Mouse (Mus musculus) limb, embryonic 12.5 days (tissue): ENCODE results near the gene Tspan14. TPM values are rescaled to one million over a fixed set of nuclear protein-coding genes. Genes with fewer than 3 reads are reported as not detected.

Experiments
- ATAC-seq: fragments of 200-750 bp; cut with Nextera tagmentation; 2 replicates; pipeline ENCODE4 v1.8.0; 2017; ENCODE audit warnings: low read depth, moderate TSS enrichment; ENCODE audit not compliant: insufficient number of reproducible peaks, insufficient read depth, low FRiP score, low TSS enrichment
- H3K27ac ChIP-seq: fragments of 300-500 bp; sonication (generic); 2 replicates; pipeline ENCODE4 v1.5.1; 2016; ENCODE audit warnings: mild to moderate bottlenecking, moderate library complexity
- H3K27me3 ChIP-seq: fragments of 300-500 bp; sonication (generic); 2 replicates; pipeline ENCODE4 v1.6.1; 2016; ENCODE audit warnings: mild to moderate bottlenecking, moderate library complexity
- H3K36me3 ChIP-seq: fragments of 300-500 bp; sonication (generic); 2 replicates; pipeline ENCODE4 v1.6.1; 2016; ENCODE audit warnings: mild to moderate bottlenecking, moderate library complexity
- H3K4me1 ChIP-seq: fragments of 300-500 bp; sonication (generic); replicated peaks from 2 replicates; pipeline ENCODE4 v1.6.1; 2016
- H3K4me2 ChIP-seq: fragments of 300-500 bp; sonication (generic); 2 replicates; pipeline ENCODE4 v1.6.1; 2016; ENCODE audit warnings: mild to moderate bottlenecking, moderate library complexity
- H3K4me3 ChIP-seq: fragments of 300-500 bp; sonication (generic); replicated peaks from 2 replicates; pipeline ENCODE4 v1.5.1; 2016; ENCODE audit warnings: mild to moderate bottlenecking
- H3K9ac ChIP-seq: fragments of 300-500 bp; sonication (generic); replicated peaks from 2 replicates; pipeline ENCODE4 v1.6.1; 2016; ENCODE audit warnings: mild to moderate bottlenecking, moderate library complexity
- H3K9me3 ChIP-seq: fragments of 300-500 bp; sonication (generic); 2 replicates; pipeline ENCODE4 v1.6.1; 2016; ENCODE audit warnings: mild to moderate bottlenecking, moderate library complexity
- WGBS: fragments of 180-500 bp; shearing (Covaris S2); methylation state at CpG from one replicate; pipeline ENCODE4 v1.1.7; 2016; 5-methylcytosine and 5-hydroxymethylcytosine counted together
- polyA plus RNA-seq: library from polyadenylated mRNA; unstranded; fragments of >200 nt; fragmentation: Nextera tagmentation; extraction: Ambion mirVana; gene quantifications from 2 replicates; pipeline ENCODE4 v1.2.1, GENCODE M21; 2016

The Tspan14 gene
- polyA plus RNA-seq, 1 experiment from 2014 or later: 68.4 TPM

DNA sequence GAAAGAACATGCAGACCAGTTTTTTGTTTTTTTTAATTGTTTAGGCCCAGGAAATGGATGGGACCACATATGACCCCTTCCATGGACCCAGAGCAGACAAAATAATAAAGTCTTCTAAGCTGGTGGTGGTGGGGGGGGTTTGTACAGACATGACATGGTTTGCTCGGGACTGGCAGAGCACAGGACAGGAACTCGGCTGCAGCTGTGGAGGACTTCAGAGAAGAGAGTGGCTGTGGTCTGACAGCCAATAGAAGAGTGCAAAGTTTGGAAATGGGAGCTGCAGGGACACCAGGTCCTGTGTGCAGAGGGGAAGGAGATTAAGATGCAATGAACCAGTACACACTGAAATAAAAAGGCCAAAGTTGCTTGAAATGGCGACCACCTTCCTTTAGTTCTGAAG lies 7.0 kb downstream of the Tspan14 start:
- Histone ChIP-seq H3K27ac (peak overlapping the region; percentile 64), H3K9ac (no peak overlapping the region), H3K9me3 (no peaks in the 10 kb centered on the region), H3K4me3 (no peak overlapping the region), H3K36me3 (no peaks in the 10 kb centered on the region), H3K27me3 (no peaks in the 10 kb centered on the region), H3K4me1 (peaks cover 72% of the 10 kb centered on the region), H3K4me2 (no peak overlapping the region)
- 41% methylated on average over 3 of the region's 3 CpGs for WGBS
- no peak for ATAC-seq

DNA sequence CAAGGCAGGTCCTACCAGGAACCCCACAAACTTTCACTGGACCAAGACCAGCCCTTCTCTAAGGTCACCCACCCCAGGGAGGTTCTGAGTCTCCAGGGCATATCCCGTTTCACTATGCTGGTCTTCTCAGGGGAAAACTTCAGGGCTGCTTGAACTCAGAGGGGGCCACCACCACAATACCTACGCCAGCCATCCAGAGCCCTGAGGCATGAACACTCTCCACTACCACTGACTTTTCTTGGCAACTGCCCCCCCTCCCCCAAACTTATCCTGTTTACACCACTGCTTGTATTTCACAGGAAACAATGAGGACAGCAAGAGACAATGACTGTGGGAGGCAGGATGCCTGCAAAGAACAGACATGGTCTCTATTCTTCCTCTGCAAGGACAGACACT lies 7.6 kb downstream of the Tspan14 start:
- Histone ChIP-seq H3K9me3 (no peaks in the 10 kb centered on the region), H3K4me2 (no peak overlapping the region), H3K36me3 (no peaks in the 10 kb centered on the region), H3K4me1 (peaks cover 73% of the 10 kb centered on the region), H3K27ac (peak overlapping the region; percentile 64), H3K27me3 (no peaks in the 10 kb centered on the region), H3K9ac (no peak overlapping the region), H3K4me3 (no peak overlapping the region)
- ATAC-seq: no peak
- WGBS: 44% methylated on average over 2 of the region's 2 CpGs

DNA sequence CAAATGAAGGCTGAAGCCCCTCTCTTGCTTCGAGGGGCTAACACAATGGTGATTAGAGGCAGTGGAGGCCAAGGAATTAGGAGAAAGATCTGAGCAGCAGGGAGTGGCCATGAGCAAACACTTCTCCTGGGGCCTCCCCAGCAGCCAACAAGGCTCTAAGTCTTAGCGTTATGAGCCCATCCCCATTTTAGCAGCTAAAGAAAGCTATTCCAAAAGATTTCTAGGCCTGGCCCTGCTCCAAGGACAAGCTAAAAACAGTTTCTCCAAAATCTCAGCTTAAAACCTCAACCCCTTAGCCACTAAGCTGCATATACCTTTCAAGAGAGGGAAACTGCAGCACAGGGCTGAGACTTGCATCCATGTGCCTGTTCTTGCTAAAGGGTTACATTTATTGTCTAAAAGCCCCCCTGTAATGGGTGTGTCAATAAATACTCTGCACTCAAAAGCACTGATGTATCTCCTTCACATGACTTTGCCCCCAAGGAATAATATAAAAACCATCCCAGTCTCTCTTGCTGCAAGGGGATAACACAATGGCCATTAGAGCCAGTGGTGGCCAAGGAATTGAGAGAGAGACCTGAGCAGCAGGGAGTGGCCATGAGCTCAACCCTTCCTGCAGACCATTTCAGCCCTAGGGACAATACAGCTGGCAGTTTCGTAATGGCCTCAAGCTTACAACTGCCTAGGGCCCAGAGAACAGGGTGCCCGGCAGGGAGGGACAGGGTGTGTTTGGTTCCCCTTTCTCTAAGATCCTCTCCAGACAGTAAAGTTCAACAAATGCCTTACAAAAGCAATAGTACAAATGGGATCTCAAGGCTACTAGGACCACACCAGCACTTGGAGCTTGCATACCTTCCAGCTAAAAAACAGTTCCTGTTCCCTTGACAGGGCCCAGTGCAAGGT lies 8.3 kb downstream of the Tspan14 start:
- Histone ChIP-seq H3K27me3 (no peaks in the 10 kb centered on the region), H3K4me1 (peaks cover 73% of the 10 kb centered on the region), H3K27ac (peak overlapping the region; percentile 64), H3K9me3 (no peaks in the 10 kb centered on the region), H3K9ac (no peak overlapping the region), H3K36me3 (no peaks in the 10 kb centered on the region), H3K4me2 (no peak overlapping the region), H3K4me3 (no peak overlapping the region)
- no peak for ATAC-seq
- WGBS: 50% methylated on average over 4 of the region's 4 CpGs

DNA sequence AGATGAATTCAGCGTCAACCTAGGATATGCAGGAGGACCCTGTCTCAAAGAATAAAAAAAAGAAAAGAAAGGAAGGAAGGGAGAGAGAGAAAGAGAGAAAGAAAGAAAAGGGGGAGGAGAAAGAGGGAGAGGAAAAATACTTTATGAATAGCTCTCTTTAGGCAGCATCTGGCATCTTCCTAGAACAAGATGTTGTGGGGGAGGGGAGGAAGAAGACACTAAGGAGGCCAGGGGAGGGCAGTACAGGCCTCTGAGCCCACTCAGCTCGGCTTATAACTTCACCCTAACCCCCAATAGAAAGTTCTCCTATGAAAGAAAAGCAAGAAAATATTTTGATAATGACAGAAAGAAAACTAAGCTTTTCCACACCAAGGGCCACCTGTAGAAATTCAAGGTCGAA lies 9.0 kb downstream of the Tspan14 start:
- H3K36me3 ChIP-seq: no peaks in the 10 kb centered on the region
- H3K4me3 ChIP-seq: no peak overlapping the region
- no peaks in the 10 kb centered on the region for H3K27me3 ChIP-seq
- WGBS: 53% methylated on average over 3 of the region's 3 CpGs
- no peak overlapping the region for H3K9ac ChIP-seq
- ATAC-seq: no peak
- H3K9me3 ChIP-seq: no peaks in the 10 kb centered on the region
- peaks cover 79% of the 10 kb centered on the region for H3K4me1 ChIP-seq
- no peak overlapping the region for H3K4me2 ChIP-seq
- peak overlapping the region; percentile 64 for H3K27ac ChIP-seq

DNA sequence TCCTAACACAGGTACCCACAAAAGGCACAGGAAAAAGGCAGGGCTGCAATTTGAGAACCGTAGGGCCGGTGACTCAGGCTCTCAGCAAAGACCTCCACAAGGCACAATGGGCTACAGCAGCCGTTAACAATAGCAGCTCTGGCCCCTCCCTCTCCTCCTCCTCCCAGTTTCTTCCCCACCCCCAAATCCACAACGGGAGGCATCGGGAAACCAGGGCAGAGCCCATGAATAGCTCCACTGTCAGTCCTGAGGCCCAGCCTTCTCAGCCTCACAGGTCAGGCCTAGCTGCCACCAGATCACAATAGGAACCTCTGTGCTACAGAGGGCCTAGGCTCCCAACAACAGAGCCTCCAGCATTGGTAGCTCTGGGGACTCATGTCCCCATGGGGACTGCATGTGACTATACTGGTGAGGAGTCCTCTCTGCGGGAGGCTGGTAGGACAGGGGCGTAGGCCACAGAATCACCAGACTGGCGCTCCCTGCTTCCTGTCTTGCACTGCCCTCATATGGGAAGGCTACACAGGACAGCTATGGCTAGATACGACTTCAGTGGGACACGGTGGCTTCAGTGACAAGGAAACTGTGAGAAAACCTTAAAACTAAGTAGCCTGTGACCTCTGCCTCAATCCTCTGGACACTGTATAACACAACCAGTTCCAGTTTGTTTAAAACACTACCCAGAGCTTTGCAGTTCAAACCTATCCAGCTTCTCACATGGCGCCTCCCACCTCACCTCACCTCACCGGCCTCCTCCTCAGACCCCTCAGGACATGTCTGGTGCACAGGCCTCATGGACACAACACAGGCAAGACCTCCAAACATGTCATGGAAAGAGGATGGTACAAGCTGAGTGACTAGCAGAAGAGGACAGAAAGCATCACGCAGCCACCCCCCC lies 10.1 kb downstream of the Tspan14 start:
- Histone ChIP-seq H3K4me1 (peaks cover 80% of the 10 kb centered on the region), H3K27ac (peak overlapping the region; percentile 88), H3K36me3 (no peaks in the 10 kb centered on the region; the same call in 1 of the 2 replicates), H3K27me3 (no peaks in the 10 kb centered on the region), H3K4me3 (no peak overlapping the region), H3K9ac (peak overlapping the region; percentile 34; the same call in 1 of the 2 replicates), H3K4me2 (peak overlapping the region; percentile 35), H3K9me3 (no peaks in the 10 kb centered on the region)
- peak; percentile 77 for ATAC-seq
- 32% methylated on average over 13 of the region's 13 CpGs for WGBS

DNA sequence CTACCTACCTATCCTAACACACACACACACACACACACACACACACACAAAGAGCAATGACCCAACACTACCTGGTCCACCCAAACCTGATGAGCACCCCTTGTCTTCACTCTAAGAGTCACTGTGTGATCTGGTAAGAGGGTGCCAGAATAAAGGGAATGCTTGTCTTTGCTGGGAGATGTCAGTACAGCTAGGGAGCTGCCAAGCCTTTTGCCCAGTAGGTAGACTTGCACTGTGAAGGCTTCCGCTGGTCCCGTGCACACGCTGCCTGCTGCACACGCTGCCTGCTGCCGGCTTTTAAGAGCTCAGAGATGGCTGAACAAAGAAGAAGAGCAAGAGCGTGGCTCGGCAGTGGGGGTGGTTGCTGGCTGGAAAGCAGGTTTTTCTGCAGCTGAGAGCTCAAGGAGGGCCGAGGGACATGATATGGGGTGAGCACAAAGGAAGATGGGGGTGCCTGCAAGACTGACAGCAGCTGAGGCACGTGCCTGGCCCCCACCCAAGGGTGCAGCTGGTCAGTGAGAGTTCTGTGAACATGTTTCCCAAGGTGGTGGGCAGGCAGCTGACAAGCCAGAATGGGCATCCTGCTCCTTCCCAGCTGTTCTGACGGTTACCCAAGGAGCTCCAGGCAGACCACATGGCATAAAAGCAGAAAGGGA lies 10.9 kb downstream of the Tspan14 start:
- H3K9me3 ChIP-seq: no peaks in the 10 kb centered on the region
- H3K4me3 ChIP-seq: no peak overlapping the region
- WGBS: 27% methylated on average over 10 of the region's 10 CpGs
- H3K27me3 ChIP-seq: no peaks in the 10 kb centered on the region
- H3K4me1 ChIP-seq: peaks cover 83% of the 10 kb centered on the region
- H3K9ac ChIP-seq: peak overlapping the region; percentile 34; the same call in 1 of the 2 replicates
- peak overlapping the region; percentile 88 for H3K27ac ChIP-seq
- H3K4me2 ChIP-seq: peak overlapping the region; percentile 35
- H3K36me3 ChIP-seq: no peaks in the 10 kb centered on the region; the same call in 1 of the 2 replicates
- ATAC-seq: no peak

DNA sequence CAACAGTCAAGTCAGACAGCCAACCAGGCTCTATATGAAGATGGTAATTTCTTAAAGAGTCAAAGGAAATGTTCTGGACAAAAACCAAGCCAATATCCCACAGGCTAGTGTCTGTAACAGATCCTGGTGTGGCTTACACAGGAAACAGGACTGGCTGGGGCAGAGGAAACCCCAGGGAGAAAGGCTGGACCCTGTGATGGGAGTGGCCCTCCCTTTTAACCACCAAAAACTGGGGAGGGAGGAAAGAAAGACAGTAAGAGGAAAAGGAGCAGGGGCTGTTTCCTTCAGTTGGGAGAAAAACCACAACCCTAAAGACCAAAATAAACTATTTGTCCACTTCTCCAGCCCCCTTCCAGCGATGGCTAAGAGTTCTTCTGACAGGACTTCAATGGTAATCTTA lies 11.5 kb downstream of the Tspan14 start:
- Histone ChIP-seq H3K27me3 (no peaks in the 10 kb centered on the region), H3K36me3 (no peaks in the 10 kb centered on the region; the same call in 1 of the 2 replicates), H3K9ac (no peak overlapping the region), H3K4me2 (no peak overlapping the region), H3K4me1 (peaks cover 85% of the 10 kb centered on the region), H3K4me3 (no peak overlapping the region), H3K9me3 (no peaks in the 10 kb centered on the region), H3K27ac (peak overlapping the region; percentile 88; the same call in 1 of the 2 replicates)
- WGBS: 82% methylated on average over 1 of the region's 1 CpGs
- ATAC-seq: no peak

DNA sequence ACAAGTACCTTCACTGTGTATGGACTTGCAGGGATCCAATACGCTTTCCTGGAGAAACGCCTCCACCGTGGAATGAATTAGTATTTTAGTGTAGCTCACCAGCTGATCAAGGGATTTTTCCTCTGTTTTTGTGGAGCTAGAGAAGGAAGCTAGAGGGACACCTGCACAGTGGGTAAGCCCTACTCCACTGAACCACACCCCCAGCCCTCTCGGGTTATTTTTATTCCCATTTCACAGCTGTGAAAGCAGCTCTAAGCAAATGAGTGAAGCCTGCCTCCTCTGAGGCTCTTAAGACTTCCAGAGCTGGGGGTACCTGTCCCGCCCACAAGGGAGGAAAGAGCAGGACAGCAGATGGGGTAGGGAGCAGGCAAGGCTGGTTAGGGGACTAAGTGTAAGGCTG lies 13.2 kb downstream of the Tspan14 start:
- no peaks in the 10 kb centered on the region for H3K27me3 ChIP-seq
- H3K36me3 ChIP-seq: peaks cover under 1% of the 10 kb centered on the region; the same call in 1 of the 2 replicates
- no peaks in the 10 kb centered on the region for H3K9me3 ChIP-seq
- H3K9ac ChIP-seq: no peak overlapping the region
- WGBS: 40% methylated on average over 5 of the region's 5 CpGs
- H3K27ac ChIP-seq: no peak overlapping the region
- no peak for ATAC-seq
- H3K4me2 ChIP-seq: no peak overlapping the region
- no peak overlapping the region for H3K4me3 ChIP-seq
- H3K4me1 ChIP-seq: peaks cover 85% of the 10 kb centered on the region

DNA sequence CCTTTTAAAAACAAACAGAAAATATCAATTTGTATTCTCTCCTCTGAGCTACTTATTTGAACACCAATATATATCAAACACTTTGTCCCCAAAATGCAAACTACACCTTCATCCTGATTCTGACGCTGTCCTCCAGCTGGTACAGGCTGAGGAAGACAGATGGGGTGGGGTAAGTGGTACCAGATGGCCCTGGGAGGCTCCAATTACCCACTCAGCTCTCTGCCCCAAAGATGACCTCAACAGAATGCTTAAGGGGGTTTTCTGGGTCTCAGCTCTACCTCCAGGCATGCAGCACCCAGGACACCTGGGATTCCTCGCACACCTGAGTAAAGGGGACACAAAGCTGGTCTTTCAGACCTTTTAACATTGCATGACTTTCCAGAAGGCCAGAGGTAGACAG lies 13.9 kb downstream of the Tspan14 start:
- ATAC-seq: 0 out of 2 replicates have a peak, but pooled peaks have one; percentile 21
- Histone ChIP-seq H3K4me3 (no peak overlapping the region), H3K4me2 (no peak overlapping the region), H3K27me3 (no peaks in the 10 kb centered on the region), H3K36me3 (peaks cover 7% of the 10 kb centered on the region), H3K9me3 (no peaks in the 10 kb centered on the region), H3K4me1 (peaks cover 81% of the 10 kb centered on the region), H3K27ac (no peak overlapping the region), H3K9ac (no peak overlapping the region)
- 5% methylated on average over 2 of the region's 2 CpGs for WGBS

DNA sequence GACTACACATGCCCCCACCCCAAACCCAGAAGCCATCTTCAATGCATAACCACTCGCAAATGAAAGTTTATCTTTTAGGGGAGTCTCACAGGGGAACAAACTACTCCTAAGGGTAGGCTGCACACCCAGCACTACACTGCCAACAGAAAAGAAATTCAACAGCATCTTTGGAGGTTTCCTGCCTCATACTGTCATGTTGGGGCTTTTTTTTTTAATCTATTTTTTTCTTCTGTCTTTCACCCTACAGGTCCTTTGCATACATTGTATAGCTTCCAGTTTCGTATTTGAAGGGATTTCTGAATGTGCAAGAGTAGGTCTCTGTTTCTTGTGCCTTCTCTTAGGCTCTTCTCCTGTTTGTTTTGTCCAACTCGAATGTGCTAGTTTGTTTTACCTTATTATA lies 14.3 kb downstream of the Tspan14 start:
- peaks cover 76% of the 10 kb centered on the region for H3K4me1 ChIP-seq
- H3K36me3 ChIP-seq: peaks cover 8% of the 10 kb centered on the region
- 71% methylated on average over 3 of the region's 3 CpGs for WGBS
- no peaks in the 10 kb centered on the region for H3K27me3 ChIP-seq
- no peak overlapping the region for H3K4me3 ChIP-seq
- H3K27ac ChIP-seq: no peak overlapping the region
- H3K9ac ChIP-seq: no peak overlapping the region
- no peaks in the 10 kb centered on the region for H3K9me3 ChIP-seq
- ATAC-seq: no peak
- no peak overlapping the region for H3K4me2 ChIP-seq
